Comparison of ENCODE assay signal across 8 mouse cellular contexts in the genomic region with DNA sequence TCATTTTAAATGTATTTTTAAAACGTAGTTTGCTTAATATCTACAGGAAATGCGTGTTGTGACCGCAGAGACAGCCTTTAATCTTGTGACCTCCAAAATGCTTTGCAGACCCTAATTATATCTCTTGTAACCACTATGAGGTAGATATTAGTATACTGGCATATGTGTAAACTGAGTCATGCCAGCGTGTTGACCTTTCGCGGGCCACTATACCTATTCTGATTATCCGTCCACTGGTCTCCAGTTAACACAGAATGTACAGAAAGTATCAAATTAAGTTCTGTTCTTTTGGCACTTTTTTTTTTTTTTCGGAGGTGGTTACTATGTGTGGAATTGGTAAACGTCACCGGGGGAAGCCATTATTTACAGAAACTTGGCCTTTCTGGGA. TPM values are rescaled to one million over a fixed set of nuclear protein-coding genes. Genes with fewer than 3 reads are reported as not detected.
DNase-seq lines count a peak whose midpoint lies in the region; ATAC-seq and TF ChIP-seq lines count a peak whose summit lies in the region.

No protein-coding gene starts in this region.

- no peak for TF ChIP-seq CTCF in bone marrow macrophage, adult 2 months (IDR thresholded peaks at IDR 0.05; ENCODE audit: low read depth, low read length)
- no peak for TF ChIP-seq CTCF in midbrain, postnatal 0 days (IDR thresholded peaks at IDR 0.05)

- H3K9me3 ChIP-seq in kidney, embryonic 14.5 days (ENCODE audit: control insufficient read depth, low read length) = no peaks in the 10 kb centered on the region
- no peaks in the 10 kb centered on the region for H3K9me3 ChIP-seq in hindbrain, embryonic 16.5 days (ENCODE audit: control insufficient read depth, low read length)
- H3K9me3 ChIP-seq in midbrain, postnatal 0 days (ENCODE audit: low read length) = no peaks in the 10 kb centered on the region

- H3K4me3 ChIP-seq in kidney, embryonic 14.5 days (ENCODE audit: low read length) = peak overlapping the region; percentile 79
- H3K4me3 ChIP-seq in bone marrow macrophage, adult 2 months (ENCODE audit: insufficient read depth, low read length) = peak overlapping the region; percentile 84
- H3K4me3 ChIP-seq in hindbrain, embryonic 16.5 days (ENCODE audit: low read length) = peak overlapping the region; percentile 91
- H3K4me3 ChIP-seq in midbrain, postnatal 0 days (ENCODE audit: low read depth, low read length) = peak overlapping the region; percentile 62

- ATAC-seq in kidney, embryonic 14.5 days (ENCODE audit: low FRiP score, low TSS enrichment) = no peak
- no peak for ATAC-seq in hindbrain, embryonic 16.5 days
- no peak for ATAC-seq in midbrain, postnatal 0 days (ENCODE audit: low FRiP score)

- 23% methylated on average over 10 of the region's 10 CpGs for WGBS in kidney, embryonic 14.5 days
- 26% methylated on average over 10 of the region's 10 CpGs for WGBS in hindbrain, embryonic 16.5 days
- WGBS in midbrain, postnatal 0 days = 27% methylated on average over 10 of the region's 10 CpGs

- no peak for TF ChIP-seq POLR2A in bone marrow macrophage, adult 2 months (IDR thresholded peaks at IDR 0.05; ENCODE audit: borderline replicate concordance, low read depth, low read length)

- peak overlapping the region; percentile 90 for H3K4me2 ChIP-seq in kidney, embryonic 14.5 days (replicated peaks; ENCODE audit: low read depth, low read length)
- H3K4me2 ChIP-seq in hindbrain, embryonic 16.5 days (ENCODE audit: low read length) = peak overlapping the region; percentile 72
- peak overlapping the region; percentile 80 for H3K4me2 ChIP-seq in midbrain, postnatal 0 days (ENCODE audit: low read depth, low read length, poor library complexity, severe bottlenecking)

- H3K36me3 ChIP-seq in kidney, embryonic 14.5 days (ENCODE audit: control insufficient read depth, insufficient read depth, low read length) = no peaks in the 10 kb centered on the region
- H3K36me3 ChIP-seq in hindbrain, embryonic 16.5 days (ENCODE audit: control insufficient read depth, insufficient read depth, low read length) = no peaks in the 10 kb centered on the region
- no peaks in the 10 kb centered on the region for H3K36me3 ChIP-seq in midbrain, postnatal 0 days (ENCODE audit: insufficient read depth, low read length)

- H3K27ac ChIP-seq in kidney, embryonic 14.5 days (ENCODE audit: low read depth, low read length) = no peak overlapping the region
- H3K27ac ChIP-seq in bone marrow macrophage, adult 2 months (ENCODE audit: insufficient read depth, low read depth, low read length) = peak overlapping the region; percentile 71
- no peak overlapping the region for H3K27ac ChIP-seq in hindbrain, embryonic 16.5 days (ENCODE audit: low read depth, low read length)
- H3K27ac ChIP-seq in midbrain, postnatal 0 days (ENCODE audit: low read depth, low read length) = no peak overlapping the region

- peaks cover 10% of the 10 kb centered on the region for H3K4me1 ChIP-seq in kidney, embryonic 14.5 days (ENCODE audit: control insufficient read depth, insufficient read depth, low read length)
- H3K4me1 ChIP-seq in bone marrow macrophage, adult 2 months (ENCODE audit: control insufficient read depth, insufficient read depth, low read length) = peaks cover 27% of the 10 kb centered on the region
- peaks cover 16% of the 10 kb centered on the region for H3K4me1 ChIP-seq in hindbrain, embryonic 16.5 days (ENCODE audit: control insufficient read depth, insufficient read depth, low read depth, low read length)
- peaks cover 6% of the 10 kb centered on the region; the same call in 1 of the 2 replicates for H3K4me1 ChIP-seq in midbrain, postnatal 0 days (ENCODE audit: insufficient read depth, low read length)

- no peak for DNase-seq in kidney, postnatal 14 days
- no peak for DNase-seq in midbrain, postnatal 0 days (ENCODE audit: low spot score)
- DNase-seq in thymus, postnatal 36 days = no peak
- DNase-seq in frontal cortex, postnatal 14 days (ENCODE audit: low spot score in 2 of 2) = no peak
- no peak for DNase-seq in kidney, postnatal 25 days

- no peaks in the 10 kb centered on the region for H3K27me3 ChIP-seq in kidney, embryonic 14.5 days (ENCODE audit: control insufficient read depth, insufficient read depth, low read length)
- H3K27me3 ChIP-seq in hindbrain, embryonic 16.5 days (replicated peaks; ENCODE audit: control insufficient read depth, insufficient read depth, low read length) = no peaks in the 10 kb centered on the region
- H3K27me3 ChIP-seq in midbrain, postnatal 0 days (ENCODE audit: insufficient read depth, low read length) = no peaks in the 10 kb centered on the region

- peak overlapping the region; percentile 85 for H3K9ac ChIP-seq in kidney, embryonic 14.5 days (ENCODE audit: low read depth, low read length)
- H3K9ac ChIP-seq in hindbrain, embryonic 16.5 days (ENCODE audit: low read depth, low read length) = peak overlapping the region; percentile 96
- H3K9ac ChIP-seq in midbrain, postnatal 0 days (replicated peaks; ENCODE audit: low read length, poor library complexity, severe bottlenecking) = peak overlapping the region; percentile 74

RNA-seq across cellular contexts. Expression of a gene that starts 0.9 kb away (rescaled TPM):
- polyA plus RNA-seq in kidney, embryonic 14.5 days (2014; fragmentation: Nextera tagmentation; extraction: Ambion mirVana) = 81.6 and 106 TPM in 2 replicates
- 51.5 and 62.8 TPM in 2 replicates for polyA plus RNA-seq in bone marrow macrophage, adult 2 months (2012; ENCODE audit: insufficient read depth, insufficient read length, missing spikeins)
- 67.0 and 68.1 TPM in 2 replicates for polyA plus RNA-seq in hindbrain, embryonic 16.5 days (2015; fragmentation: Nextera tagmentation; extraction: Ambion mirVana)
- 29.5 and 38.7 TPM in 2 replicates for total RNA-seq in midbrain, postnatal 0 days (2014; rRNA removed)
- 45.6 and 51.2 TPM in 2 replicates for polyA plus RNA-seq in midbrain, postnatal 0 days (2015; fragmentation: Nextera tagmentation; extraction: Ambion mirVana)
